Mouse (Mus musculus) liver, embryonic 14.5 days (tissue): ENCODE results near the gene Slc13a3. TPM values are rescaled to one million over a fixed set of nuclear protein-coding genes. Genes with fewer than 3 reads are reported as not detected.

Experiments
- ATAC-seq: fragments of 200-750 bp; cut with Nextera tagmentation; 2 replicates; pipeline ENCODE4 v1.8.0; 2017; ENCODE audit warnings: moderate number of reproducible peaks, mild to moderate bottlenecking, moderate library complexity; ENCODE audit not compliant: insufficient read depth
- DNase-seq, 3 experiments: peaks; one replicate each; pipeline ENCODE4 v3.0.0-alpha.2; 2012 to 2013; ENCODE audit warnings: low read depth in 3 of 3, low spot score in 3 of 3
- H3K27ac ChIP-seq: fragments of 300-500 bp; sonication (generic); 2 replicates; pipeline ENCODE4 v1.5.1; 2014; ENCODE audit warnings: moderate library complexity, mild to moderate bottlenecking, control low read depth, inconsistent platforms
- H3K27me3 ChIP-seq: fragments of 300-500 bp; sonication (generic); 2 replicates; pipeline ENCODE4 v1.6.1; 2014; ENCODE audit warnings: mild to moderate bottlenecking, low read length, moderate library complexity; ENCODE audit not compliant: control insufficient read depth, insufficient read depth
- H3K36me3 ChIP-seq: fragments of 300-500 bp; sonication (generic); replicated peaks from 2 replicates; pipeline ENCODE4 v1.6.1; 2014; ENCODE audit warnings: low read depth; ENCODE audit not compliant: control insufficient read depth, insufficient read depth
- H3K4me1 ChIP-seq, 2 experiments: fragments of 200-500 bp in 1 of 2; fragments of 300-500 bp in 1 of 2; sonication (generic) in 1 of 2; replicated peaks; 2 replicates each; pipeline ENCODE4 v1.6.1; 2012 to 2014; ENCODE audit warnings: antibody characterized with exemption in 1 of 2, inconsistent platforms in 1 of 2, low read length in 1 of 2; ENCODE audit not compliant: control insufficient read depth in 2 of 2, insufficient read depth in 2 of 2
- H3K4me2 ChIP-seq: fragments of 300-500 bp; sonication (generic); 2 replicates; pipeline ENCODE4 v1.6.1; 2014; ENCODE audit warnings: low read depth, mild to moderate bottlenecking, control low read depth, moderate library complexity
- H3K4me3 ChIP-seq, 2 experiments: fragments of 200-500 bp in 1 of 2; fragments of 300-500 bp in 1 of 2; sonication (generic) in 1 of 2; 2 replicates each; pipeline ENCODE4 v1.5.1; 2012 to 2014; ENCODE audit warnings: low read depth in 2 of 2, low read length in 2 of 2, mild to moderate bottlenecking in 2 of 2, control low read depth in 1 of 2, inconsistent platforms in 1 of 2, moderate library complexity in 1 of 2; ENCODE audit not compliant: insufficient read depth in 1 of 2
- H3K9ac ChIP-seq: fragments of 300-500 bp; sonication (generic); replicated peaks from 2 replicates; pipeline ENCODE4 v1.6.1; 2014; ENCODE audit warnings: mild to moderate bottlenecking, control low read depth, moderate library complexity
- H3K9me3 ChIP-seq: fragments of 300-500 bp; sonication (generic); 2 replicates; pipeline ENCODE4 v1.6.1; 2016; ENCODE audit warnings: low read length, mixed read lengths; ENCODE audit not compliant: control insufficient read depth
- CTCF ChIP-seq: IDR thresholded peaks from 2 replicates; pipeline ENCODE4 v1.5.1; 2016; ENCODE audit warnings: antibody characterized with exemption, low read depth, control low read depth
- EP300 ChIP-seq: IDR thresholded peaks from 2 replicates; pipeline ENCODE4 v1.6.1; 2016; ENCODE audit warnings: antibody characterized with exemption, low read depth
- WGBS: fragments of 180-500 bp; shearing (Covaris S2); extraction: QIAGEN DNeasy Blood & Tissue Kit; methylation state at CpG from one replicate; pipeline ENCODE4 v1.1.7; 2014; ENCODE audit not compliant: insufficient replicate concordance; 5-methylcytosine and 5-hydroxymethylcytosine counted together
- polyA plus RNA-seq, 2 experiments: library from polyadenylated mRNA; depleted of rRNA in 1 of 2; stranded (reverse) in 1 of 2; unstranded in 1 of 2; fragments of >200 nt; fragmentation: Nextera tagmentation in 1 of 2; extraction: Ambion mirVana in 1 of 2; gene quantifications; 2 replicates each; pipeline versions ENCODE4 v1.2.1 to v1.2.3; 2012 to 2014

The Slc13a3 gene
- polyA plus RNA-seq, 2 experiments = 3.2 to 7.7 TPM

- Histone ChIP-seq H3K36me3 (no peaks in the 10 kb centered on the region), H3K9ac (no peak overlapping the region), H3K4me2 (no peak overlapping the region), H3K9me3 (no peaks in the 10 kb centered on the region), H3K27ac (no peak overlapping the region), H3K4me1 (no peaks in the 10 kb centered on the region), H3K27me3 (peaks cover 5% of the 10 kb centered on the region; the same call in 1 of the 2 replicates), H3K4me3 (no peak overlapping the region)
- no peak for DNase-seq
- no peak for TF ChIP-seq EP300
- TF ChIP-seq CTCF = no peak
- ATAC-seq = no peak
- 47% methylated on average over 5 of the region's 5 CpGs for WGBS
These were observed 2.8 kb upstream of the Slc13a3 start for GRCm38 (mm10) chr2:165475850-165476249.

- 60% methylated on average over 7 of the region's 7 CpGs for WGBS
- no peak for ATAC-seq
- H3K4me3 ChIP-seq = no peak overlapping the region
These were observed 2.4 kb upstream of the Slc13a3 start for GRCm38 (mm10) chr2:165475412-165475811.

DNA sequence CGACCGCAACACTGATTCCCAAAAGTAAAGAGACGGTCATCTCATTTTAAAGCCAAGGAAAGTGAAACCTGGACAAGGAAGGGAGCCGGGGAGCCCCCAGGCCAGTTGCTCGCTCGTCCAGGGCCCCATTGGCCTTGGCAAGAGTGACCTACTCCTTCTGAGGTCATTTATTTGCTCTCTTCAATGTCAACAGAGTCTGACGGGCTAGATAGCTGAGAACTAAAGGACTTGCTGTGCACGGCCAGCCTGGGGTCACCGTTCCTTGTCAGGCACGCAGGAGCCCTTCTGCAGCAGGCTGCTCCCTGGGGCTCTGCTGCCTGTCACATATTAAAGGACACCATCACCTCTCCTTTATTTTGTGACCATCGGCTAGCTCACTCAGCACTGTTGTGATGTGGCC, 1.1 kb downstream of the Slc13a3 start:
- H3K9me3 ChIP-seq = no peaks in the 10 kb centered on the region
- ATAC-seq (no peak), DNase-seq (no peak)
- no peak overlapping the region for H3K9ac ChIP-seq
- H3K4me2 ChIP-seq = peak overlapping the region; percentile 36
- H3K36me3 ChIP-seq = no peaks in the 10 kb centered on the region
- no peaks in the 10 kb centered on the region; a peak in 1 of 4 replicates for H3K4me1 ChIP-seq
- TF ChIP-seq CTCF = no peak
- no peak for TF ChIP-seq EP300
- peaks cover 5% of the 10 kb centered on the region; the same call in 1 of the 2 replicates for H3K27me3 ChIP-seq
- no peak overlapping the region for H3K27ac ChIP-seq
- no peak overlapping the region for H3K4me3 ChIP-seq
- 57% methylated on average over 11 of the region's 11 CpGs for WGBS

More at GRCm38 (mm10) chr2:165475412-165475811, 2.4 kb upstream of the Slc13a3 start:
- TF ChIP-seq EP300 (no peak), CTCF (no peak)
- Histone ChIP-seq H3K36me3 (no peaks in the 10 kb centered on the region), H3K4me1 (no peaks in the 10 kb centered on the region), H3K27ac (no peak overlapping the region), H3K9me3 (no peaks in the 10 kb centered on the region), H3K9ac (no peak overlapping the region), H3K27me3 (peaks cover 5% of the 10 kb centered on the region; the same call in 1 of the 2 replicates), H3K4me2 (no peak overlapping the region)
- DNase-seq = no peak

- 16% methylated on average over 5 of the region's 5 CpGs for WGBS
- ATAC-seq (no peak), DNase-seq (no peak)
These were observed 2.9 kb downstream of the Slc13a3 start for GRCm38 (mm10) chr2:165470167-165470566.

DNA sequence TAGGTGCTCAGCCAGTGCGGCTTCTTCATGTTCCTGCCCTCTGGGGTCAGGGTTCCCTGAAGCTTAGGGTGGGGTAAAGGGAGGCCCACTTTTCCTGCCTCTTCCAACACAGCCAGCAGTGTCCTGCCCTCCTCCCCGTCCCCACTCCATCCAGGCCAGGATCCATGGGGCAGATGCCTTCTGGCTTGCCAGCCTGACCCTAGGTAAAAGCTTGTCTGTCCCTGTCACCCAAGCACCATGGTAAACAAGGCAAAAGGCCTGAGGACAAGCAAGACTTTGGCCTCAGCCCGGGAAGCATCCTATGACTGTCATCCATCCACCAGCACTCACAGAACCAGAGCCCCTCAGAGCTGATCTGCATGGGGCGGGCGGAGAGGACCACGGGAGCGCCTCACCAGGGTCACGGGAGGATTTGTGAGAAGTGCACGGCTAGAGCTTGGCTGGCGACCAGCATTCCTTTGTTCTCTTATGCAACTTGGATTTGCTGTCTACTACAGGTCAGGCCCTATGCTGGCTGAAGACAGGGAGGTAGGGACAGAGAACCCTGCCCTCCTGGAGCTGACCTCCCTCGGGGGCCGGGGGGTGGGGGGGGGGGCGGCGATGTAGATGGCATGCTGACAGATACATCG, 5.1 kb downstream of the Slc13a3 start:
- Histone ChIP-seq H3K9me3 (no peaks in the 10 kb centered on the region), H3K4me1 (no peaks in the 10 kb centered on the region; a peak in 1 of 4 replicates), H3K4me2 (no peak overlapping the region), H3K4me3 (no peak overlapping the region), H3K9ac (no peak overlapping the region), H3K27ac (no peak overlapping the region), H3K27me3 (peaks cover 2% of the 10 kb centered on the region; the same call in 1 of the 2 replicates), H3K36me3 (no peaks in the 10 kb centered on the region)
- TF ChIP-seq EP300 (no peak), CTCF (no peak)
- 57% methylated on average over 14 of the region's 15 CpGs for WGBS
- ATAC-seq = peak; percentile 40; the same call in 1 of the 2 replicates
- DNase-seq = no peak

More at GRCm38 (mm10) chr2:165470167-165470566, 2.9 kb downstream of the Slc13a3 start:
- Histone ChIP-seq H3K27me3 (peaks cover 5% of the 10 kb centered on the region; the same call in 1 of the 2 replicates), H3K4me3 (no peak overlapping the region), H3K27ac (no peak overlapping the region), H3K9me3 (no peaks in the 10 kb centered on the region), H3K9ac (no peak overlapping the region), H3K4me2 (no peak overlapping the region), H3K36me3 (no peaks in the 10 kb centered on the region), H3K4me1 (no peaks in the 10 kb centered on the region; a peak in 1 of 4 replicates)
- TF ChIP-seq CTCF = peak; percentile 38
- TF ChIP-seq EP300 = no peak
